Mouse (Mus musculus): ENCODE measurements around the gene BC025920. TPM values are rescaled to one million over a fixed set of nuclear protein-coding genes. Genes with fewer than 3 reads are reported as not detected.

The BC025920 gene
- total and polyA plus RNA-seq, 3 experiments, result 0.40 to 6.8 (median 4.3) TPM

DNA sequence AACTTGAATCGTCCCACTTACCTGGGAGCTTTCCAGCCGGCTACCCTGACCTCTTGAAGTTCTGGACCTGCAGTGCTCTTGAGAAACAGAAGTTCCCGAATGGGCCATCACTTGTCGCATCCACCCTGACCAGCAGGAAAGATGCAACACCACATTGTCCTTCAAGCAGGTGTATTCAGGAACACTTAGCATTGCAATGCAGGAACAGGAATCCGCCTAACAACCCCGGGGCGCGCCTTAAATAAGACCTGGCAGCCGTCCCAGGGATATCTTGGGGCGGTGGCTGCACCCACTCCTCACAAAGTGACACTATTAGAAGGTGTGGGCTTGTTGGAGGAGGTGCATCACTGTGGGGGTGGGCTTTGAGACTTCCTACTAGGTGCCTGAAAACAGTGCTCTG is 49.1 kb downstream of the BC025920 start:
- Histone ChIP-seq H3K4me3 (ENCODE audit: low read depth, low read length) (no peak overlapping the region), H3K4me1 (ENCODE audit: insufficient read depth, low read depth, low read length) (peaks cover 7% of the 10 kb centered on the region), H3K36me3 (replicated peaks) (peaks cover 71% of the 10 kb centered on the region), H3K9me3 (replicated peaks) (peaks cover 41% of the 10 kb centered on the region), H3K27me3 (ENCODE audit: insufficient read depth, low read length) (no peaks in the 10 kb centered on the region)
- TF ChIP-seq POLR2AphosphoS5 (IDR thresholded peaks at IDR 0.05; ENCODE audit: insufficient replicate concordance, low read depth, low read length) (no peak), GATA2 (IDR thresholded peaks at IDR 0.05; ENCODE audit: borderline replicate concordance, low read depth, low read length) (no peak), TAL1 (conservative IDR thresholded peaks at IDR 0.05; ENCODE audit: low read depth, low read length) (no peak), GATA1 (IDR thresholded peaks at IDR 0.05; ENCODE audit: borderline replicate concordance, low read length) (no peak)
- no peak for DNase-seq (ENCODE audit: low spot score)
- ATAC-seq (ENCODE audit: extremely low read depth, insufficient number of reproducible peaks, low FRiP score, poor library complexity, severe bottlenecking), result no peak

DNA sequence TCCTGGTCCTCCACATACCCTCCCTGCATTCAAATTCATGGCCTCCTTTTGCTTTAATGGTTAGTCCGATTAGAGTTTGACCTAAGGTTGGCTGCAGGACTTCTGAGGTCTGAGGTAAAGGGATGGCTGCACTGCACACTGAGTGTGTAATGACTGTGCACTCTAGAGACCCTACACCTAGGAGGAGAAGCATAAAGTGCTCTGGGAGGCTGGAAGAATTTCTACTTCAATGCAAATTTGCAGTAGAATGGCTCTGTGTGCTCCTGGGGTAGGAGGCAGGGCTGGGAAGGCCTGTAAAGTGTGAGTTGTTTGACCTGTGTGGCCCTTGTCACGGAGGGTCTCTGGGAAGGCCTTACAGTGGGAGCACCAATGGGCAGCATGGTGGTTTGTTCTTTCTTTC is 50.1 kb downstream of the BC025920 start:
- no peak for DNase-seq (ENCODE audit: low spot score)
- Histone ChIP-seq H3K4me1 (ENCODE audit: insufficient read depth, low read depth, low read length) (no peaks in the 10 kb centered on the region), H3K4me3 (ENCODE audit: low read depth, low read length) (no peak overlapping the region), H3K36me3 (replicated peaks) (peaks cover 61% of the 10 kb centered on the region), H3K9me3 (replicated peaks) (peaks cover 40% of the 10 kb centered on the region), H3K27me3 (ENCODE audit: insufficient read depth, low read length) (no peaks in the 10 kb centered on the region)
- TF ChIP-seq GATA2 (IDR thresholded peaks at IDR 0.05; ENCODE audit: borderline replicate concordance, low read depth, low read length), result no peak
- no peak for TF ChIP-seq TAL1 (conservative IDR thresholded peaks at IDR 0.05; ENCODE audit: low read depth, low read length)
- no peak for TF ChIP-seq POLR2AphosphoS5 (IDR thresholded peaks at IDR 0.05; ENCODE audit: insufficient replicate concordance, low read depth, low read length)
- TF ChIP-seq CTCF (IDR thresholded peaks at IDR 0.05; ENCODE audit: low read depth, low read length), result no peak
- no peak for TF ChIP-seq GATA1 (IDR thresholded peaks at IDR 0.05; ENCODE audit: borderline replicate concordance, low read length)
- no peak for ATAC-seq (ENCODE audit: extremely low read depth, insufficient number of reproducible peaks, low FRiP score, poor library complexity, severe bottlenecking)

Other genes with a start within 250 kb of the BC025920 start
Only the 20 nearest of the 22 such genes appear.
- 29.7 and 65.2 TPM in 2 replicates for gene Fzr1, start 227.8 kb upstream of the BC025920 start, total RNA-seq (2014; fragmentation: Nextera tagmentation)
- 15.8 and 22.8 TPM in 2 replicates for gene Fzr1, start 227.8 kb upstream of the BC025920 start, total RNA-seq (2017)
- 88.9 and 96.2 TPM in 2 replicates for gene Fzr1, start 227.8 kb upstream of the BC025920 start, polyA plus RNA-seq (2012)
- 9.6 and 11.9 TPM in 2 replicates for gene Dohh, start 221.8 kb upstream of the BC025920 start, total RNA-seq (2014; fragmentation: Nextera tagmentation)
- gene Dohh, start 221.8 kb upstream of the BC025920 start, total RNA-seq (2017), result 60.4 and 69.7 TPM in 2 replicates
- 186 and 220 TPM in 2 replicates for gene Dohh, start 221.8 kb upstream of the BC025920 start, polyA plus RNA-seq (2012)
- gene Gm48551, start 221.8 kb upstream of the BC025920 start, total RNA-seq (2014; fragmentation: Nextera tagmentation), result 1.1 TPM in 1 of 2 replicates, not detected in the other
- gene Gm48551, start 221.8 kb upstream of the BC025920 start, total RNA-seq (2017), result 2.6 and 4.1 TPM in 2 replicates
- gene Gm48551, start 221.8 kb upstream of the BC025920 start, polyA plus RNA-seq (2012), result 0.72 and 1.3 TPM in 2 replicates
- 1.2 and 3.1 TPM in 2 replicates for gene Gm48552, start 217.3 kb upstream of the BC025920 start, total RNA-seq (2014; fragmentation: Nextera tagmentation)
- 0.38 and 0.93 TPM in 2 replicates for gene Gm48552, start 217.3 kb upstream of the BC025920 start, total RNA-seq (2017)
- gene Gm48552, start 217.3 kb upstream of the BC025920 start, polyA plus RNA-seq (2012), result 7.2 and 7.4 TPM in 2 replicates
- gene Smim24, start 213.2 kb upstream of the BC025920 start, total RNA-seq (2014; fragmentation: Nextera tagmentation), result 6.5 and 13.8 TPM in 2 replicates
- gene Smim24, start 213.2 kb upstream of the BC025920 start, total RNA-seq (2017), result 1.9 and 3.5 TPM in 2 replicates
- 1.6 and 1.8 TPM in 2 replicates for gene Smim24, start 213.2 kb upstream of the BC025920 start, polyA plus RNA-seq (2012)
- 6.9 and 9.5 TPM in 2 replicates for gene Nfic, start 150.6 kb upstream of the BC025920 start, total RNA-seq (2014; fragmentation: Nextera tagmentation)
- gene Nfic, start 150.6 kb upstream of the BC025920 start, total RNA-seq (2017), result 0.52 and 0.66 TPM in 2 replicates
- 16.1 and 19.3 TPM in 2 replicates for gene Nfic, start 150.6 kb upstream of the BC025920 start, polyA plus RNA-seq (2012)
- gene Celf5, start 123.6 kb upstream of the BC025920 start, total RNA-seq (2014; fragmentation: Nextera tagmentation), result not detected in 2 replicates
- 0.05 and 0.06 TPM in 2 replicates for gene Celf5, start 123.6 kb upstream of the BC025920 start, total RNA-seq (2017)
- 0.05 and 0.09 TPM in 2 replicates for gene Celf5, start 123.6 kb upstream of the BC025920 start, polyA plus RNA-seq (2012)
- 58.2 and 72.3 TPM in 2 replicates for gene Ncln, start 109.9 kb upstream of the BC025920 start, total RNA-seq (2014; fragmentation: Nextera tagmentation)
- gene Ncln, start 109.9 kb upstream of the BC025920 start, total RNA-seq (2017), result 35.5 and 50.1 TPM in 2 replicates
- gene Ncln, start 109.9 kb upstream of the BC025920 start, polyA plus RNA-seq (2012), result 154 and 179 TPM in 2 replicates
- gene S1pr4, start 106.1 kb upstream of the BC025920 start, total RNA-seq (2014; fragmentation: Nextera tagmentation), result not detected in 2 replicates
- 1.6 and 1.9 TPM in 2 replicates for gene S1pr4, start 106.1 kb upstream of the BC025920 start, total RNA-seq (2017)
- 0.75 and 1.00 TPM in 2 replicates for gene S1pr4, start 106.1 kb upstream of the BC025920 start, polyA plus RNA-seq (2012)
- gene Gna15, start 82.0 kb upstream of the BC025920 start, total RNA-seq (2014; fragmentation: Nextera tagmentation), result 20.9 and 22.5 TPM in 2 replicates
- 20.1 and 21.5 TPM in 2 replicates for gene Gna15, start 82.0 kb upstream of the BC025920 start, total RNA-seq (2017)
- gene Gna15, start 82.0 kb upstream of the BC025920 start, polyA plus RNA-seq (2012), result 16.5 TPM in 2 replicates
- 6.4 and 6.5 TPM in 2 replicates for gene Gna11, start 61.1 kb upstream of the BC025920 start, total RNA-seq (2014; fragmentation: Nextera tagmentation)
- gene Gna11, start 61.1 kb upstream of the BC025920 start, total RNA-seq (2017), result 8.4 and 9.7 TPM in 2 replicates
- gene Gna11, start 61.1 kb upstream of the BC025920 start, polyA plus RNA-seq (2012), result 13.0 and 14.0 TPM in 2 replicates
- 396 and 400 TPM in 2 replicates for gene Aes, start 46.8 kb upstream of the BC025920 start, total RNA-seq (2014; fragmentation: Nextera tagmentation)
- 182 and 238 TPM in 2 replicates for gene Aes, start 46.8 kb upstream of the BC025920 start, total RNA-seq (2017)
- gene Aes, start 46.8 kb upstream of the BC025920 start, polyA plus RNA-seq (2012), result 1,535 and 1,925 TPM in 2 replicates
- 0.45 and 1.8 TPM in 2 replicates for gene Tle2, start 31.7 kb upstream of the BC025920 start, total RNA-seq (2014; fragmentation: Nextera tagmentation)
- 1.5 and 2.5 TPM in 2 replicates for gene Tle2, start 31.7 kb upstream of the BC025920 start, total RNA-seq (2017)
- gene Tle2, start 31.7 kb upstream of the BC025920 start, polyA plus RNA-seq (2012), result 3.3 and 3.6 TPM in 2 replicates
- 42.7 and 44.3 TPM in 2 replicates for gene Tle6, start 5.2 kb upstream of the BC025920 start, total RNA-seq (2014; fragmentation: Nextera tagmentation)
- 17.5 and 21.5 TPM in 2 replicates for gene Tle6, start 5.2 kb upstream of the BC025920 start, total RNA-seq (2017)
- gene Tle6, start 5.2 kb upstream of the BC025920 start, polyA plus RNA-seq (2012), result 28.8 and 49.5 TPM in 2 replicates
- 35.9 and 61.0 TPM in 2 replicates for gene Sirt6, start 21.5 kb downstream of the BC025920 start, total RNA-seq (2014; fragmentation: Nextera tagmentation)
- 6.0 and 6.6 TPM in 2 replicates for gene Sirt6, start 21.5 kb downstream of the BC025920 start, total RNA-seq (2017)
- gene Sirt6, start 21.5 kb downstream of the BC025920 start, polyA plus RNA-seq (2012), result 136 and 158 TPM in 2 replicates
- gene Ankrd24, start 22.3 kb downstream of the BC025920 start, total RNA-seq (2014; fragmentation: Nextera tagmentation), result 13.8 and 16.3 TPM in 2 replicates
- 13.4 and 14.3 TPM in 2 replicates for gene Ankrd24, start 22.3 kb downstream of the BC025920 start, total RNA-seq (2017)
- 9.8 and 12.7 TPM in 2 replicates for gene Ankrd24, start 22.3 kb downstream of the BC025920 start, polyA plus RNA-seq (2012)
- 11.1 and 11.8 TPM in 2 replicates for gene Gm10778, start 42.8 kb downstream of the BC025920 start, total RNA-seq (2014; fragmentation: Nextera tagmentation)
- gene Gm10778, start 42.8 kb downstream of the BC025920 start, total RNA-seq (2017), result 6.0 and 7.9 TPM in 2 replicates
- gene Gm10778, start 42.8 kb downstream of the BC025920 start, polyA plus RNA-seq (2012), result 0.10 and 0.34 TPM in 2 replicates
- gene Zfp433, start 98.6 kb downstream of the BC025920 start, total RNA-seq (2014; fragmentation: Nextera tagmentation), result 16.3 and 17.2 TPM in 2 replicates
- gene Zfp433, start 98.6 kb downstream of the BC025920 start, total RNA-seq (2017), result 15.8 and 16.4 TPM in 2 replicates
- gene Zfp433, start 98.6 kb downstream of the BC025920 start, polyA plus RNA-seq (2012), result 0.31 and 0.87 TPM in 2 replicates
- gene Gm3055, start 164.9 kb downstream of the BC025920 start, total RNA-seq (2014; fragmentation: Nextera tagmentation), result 4.8 and 11.8 TPM in 2 replicates
- 5.5 and 7.1 TPM in 2 replicates for gene Gm3055, start 164.9 kb downstream of the BC025920 start, total RNA-seq (2017)
- gene Gm3055, start 164.9 kb downstream of the BC025920 start, polyA plus RNA-seq (2012), result not detected in 2 replicates
- gene Gm4767, start 205.9 kb downstream of the BC025920 start, total RNA-seq (2014; fragmentation: Nextera tagmentation), result 5.8 and 7.0 TPM in 2 replicates
- 1.5 and 2.0 TPM in 2 replicates for gene Gm4767, start 205.9 kb downstream of the BC025920 start, total RNA-seq (2017)
- gene Gm4767, start 205.9 kb downstream of the BC025920 start, polyA plus RNA-seq (2012), result not detected in 2 replicates